Mouse (Mus musculus) lung, postnatal 0 days (tissue): ENCODE data around the gene Epha8. TPM values are rescaled to one million over a fixed set of nuclear protein-coding genes. Genes with fewer than 3 reads are reported as not detected.

ENCODE experiments used
- ATAC-seq: fragments of 200-750 bp; cut with Nextera tagmentation; 2 replicates; pipeline ENCODE4 v1.8.0; 2017; ENCODE audit warnings: moderate library complexity
- DNase-seq: peaks from one replicate; pipeline ENCODE4 v3.0.0-alpha.2; 2016; ENCODE audit warnings: low spot score
- H3K27ac ChIP-seq: fragments of 300-500 bp; sonication (generic); 2 replicates; pipeline ENCODE4 v1.5.1; 2014; ENCODE audit warnings: antibody characterized with exemption, mild to moderate bottlenecking, low read length, mixed read lengths
- H3K27me3 ChIP-seq: fragments of 300-500 bp; sonication (generic); replicated peaks from 2 replicates; pipeline ENCODE4 v1.6.1; 2014; ENCODE audit warnings: low read length, mixed read lengths; ENCODE audit not compliant: insufficient read depth
- H3K36me3 ChIP-seq: fragments of 300-500 bp; sonication (generic); 2 replicates; pipeline ENCODE4 v1.6.1; 2014; ENCODE audit warnings: low read length, mixed read lengths; ENCODE audit not compliant: insufficient read depth
- H3K4me1 ChIP-seq: fragments of 300-500 bp; sonication (generic); 2 replicates; pipeline ENCODE4 v1.6.1; 2014; ENCODE audit warnings: antibody characterized with exemption, low read depth, low read length, mixed read lengths; ENCODE audit not compliant: insufficient read depth
- H3K4me2 ChIP-seq: fragments of 300-500 bp; sonication (generic); replicated peaks from 2 replicates; pipeline ENCODE4 v1.6.1; 2014; ENCODE audit warnings: low read depth, mild to moderate bottlenecking, low read length, moderate library complexity, mixed read lengths
- H3K4me3 ChIP-seq: fragments of 300-500 bp; sonication (generic); 2 replicates; pipeline ENCODE4 v1.5.1; 2014; ENCODE audit warnings: low read depth, low read length
- H3K9ac ChIP-seq: fragments of 300-500 bp; sonication (generic); replicated peaks from 2 replicates; pipeline ENCODE4 v1.6.1; 2014; ENCODE audit warnings: low read depth, mild to moderate bottlenecking
- H3K9me3 ChIP-seq: fragments of 300-500 bp; sonication (generic); 2 replicates; pipeline ENCODE4 v1.6.1; 2016; ENCODE audit warnings: low read length, mixed read lengths
- CTCF ChIP-seq: IDR thresholded peaks from 2 replicates; pipeline ENCODE4 v1.5.1; 2016; ENCODE audit warnings: antibody characterized with exemption, mild to moderate bottlenecking
- EP300 ChIP-seq: IDR thresholded peaks from 2 replicates; pipeline ENCODE4 v1.6.1; 2016; ENCODE audit warnings: antibody characterized with exemption, mild to moderate bottlenecking, control low read depth
- WGBS: fragments of 180-500 bp; shearing (Covaris S2); extraction: QIAGEN DNeasy Blood & Tissue Kit; methylation state at CpG from one replicate; pipeline ENCODE4 v1.1.7; 2014; 5-methylcytosine and 5-hydroxymethylcytosine counted together
- polyA plus RNA-seq: library from polyadenylated mRNA; unstranded; fragments of >200 nt; fragmentation: Nextera tagmentation; extraction: Ambion mirVana; gene quantifications from 2 replicates; pipeline ENCODE4 v1.2.1, GENCODE M21; 2015

The Epha8 gene
- polyA plus RNA-seq, 1 experiment from 2014 or later = 0.04 TPM

- DNase-seq = no peak
- no peak for ATAC-seq
- no peaks in the 10 kb centered on the region for H3K4me1 ChIP-seq
Measured at GRCm38 (mm10) chr4:136894821-136895220, 61.8 kb downstream of the Epha8 start.

DNA sequence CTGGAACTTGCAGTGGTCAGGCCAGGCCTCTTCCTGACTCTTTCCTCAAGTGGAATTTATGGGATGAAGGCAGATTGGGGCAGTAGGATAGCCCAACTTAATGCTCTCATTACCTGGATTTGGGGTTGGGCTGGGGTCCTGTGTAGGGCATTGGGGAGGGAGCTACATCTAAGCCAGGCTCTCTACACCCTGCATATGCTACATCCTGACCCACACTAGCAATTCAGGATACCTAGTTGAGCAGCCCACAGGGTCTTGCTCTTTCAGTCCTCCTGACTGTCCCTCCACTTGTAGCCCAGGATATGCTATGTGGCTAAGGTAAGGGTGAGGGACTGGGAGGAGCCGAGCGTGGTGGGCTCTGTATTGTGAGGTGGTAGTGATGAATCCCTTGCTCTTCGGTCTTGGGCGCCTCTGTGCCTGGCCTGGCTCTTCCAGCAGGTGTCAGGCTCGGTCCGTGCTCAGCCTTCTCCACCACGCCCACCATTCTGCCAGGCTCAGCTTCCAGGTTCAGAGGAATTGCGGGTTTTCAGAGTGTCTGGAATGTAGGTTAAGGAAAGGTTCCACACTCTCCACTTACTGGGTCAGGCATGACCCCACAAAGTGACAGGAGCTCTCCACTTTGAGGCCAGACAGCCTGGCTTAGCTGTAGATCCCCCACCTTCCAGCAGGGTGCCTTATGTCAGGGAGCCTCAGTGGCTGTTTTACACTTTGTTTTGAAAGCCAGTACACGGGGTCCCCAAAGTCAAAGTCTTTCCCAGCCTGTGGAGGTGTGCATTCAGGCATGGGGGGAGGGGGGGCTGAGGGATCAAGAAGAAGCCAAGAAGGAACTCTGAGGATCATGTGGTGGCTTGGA, 62.7 kb downstream of the Epha8 start:
- Histone ChIP-seq H3K4me3 (no peak overlapping the region), H3K27ac (no peak overlapping the region), H3K27me3 (0 out of 2 replicates have a peak, but pooled peaks cover 5% of the 10 kb centered on the region), H3K4me1 (no peaks in the 10 kb centered on the region), H3K9ac (no peak overlapping the region), H3K36me3 (no peaks in the 10 kb centered on the region), H3K4me2 (no peak overlapping the region), H3K9me3 (no peaks in the 10 kb centered on the region)
- ATAC-seq (peak; percentile 48), DNase-seq (peak; percentile 52)
- 3% methylated on average over 9 of the region's 9 CpGs for WGBS
- TF ChIP-seq CTCF (peak; percentile 72), EP300 (no peak)

More at GRCm38 (mm10) chr4:136894821-136895220, 61.8 kb downstream of the Epha8 start:
- 75% methylated on average over 4 of the region's 4 CpGs for WGBS
- TF ChIP-seq EP300 = no peak
- no peak for TF ChIP-seq CTCF
- H3K9me3 ChIP-seq = no peaks in the 10 kb centered on the region
- H3K4me2 ChIP-seq = no peak overlapping the region
- no peak overlapping the region for H3K27ac ChIP-seq
- H3K36me3 ChIP-seq = no peaks in the 10 kb centered on the region
- 0 out of 2 replicates have a peak, but pooled peaks cover 5% of the 10 kb centered on the region for H3K27me3 ChIP-seq
- no peak overlapping the region for H3K9ac ChIP-seq
- no peak overlapping the region for H3K4me3 ChIP-seq

DNA sequence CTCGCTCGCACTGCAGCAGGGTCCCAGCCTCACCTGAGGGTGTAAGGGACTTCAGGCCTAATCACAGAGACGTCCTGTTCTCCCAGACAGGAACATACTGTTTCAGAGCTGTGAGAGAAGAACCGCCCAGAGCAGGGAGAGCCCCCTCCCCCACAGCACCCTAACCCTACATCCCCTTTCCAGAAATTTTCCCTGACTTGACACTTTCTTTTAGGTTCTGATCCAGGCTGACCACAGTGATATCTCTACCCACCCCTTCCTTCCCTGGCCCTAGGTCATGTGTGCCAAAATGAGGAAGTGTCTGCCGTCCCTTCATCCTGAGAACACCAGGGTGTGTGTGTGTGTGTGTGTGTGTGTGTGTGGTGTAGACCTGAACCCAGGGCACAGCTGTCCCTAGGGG, 63.8 kb downstream of the Epha8 start, which contains the start of gene C1qc:
TSS of gene C1qc (minus strand) at position 255 of the 400 bp plus-strand sequence.
- ATAC-seq (no peak; the same call in 1 of the 2 replicates), DNase-seq (no peak)
- no peak for TF ChIP-seq EP300
- no peak for TF ChIP-seq CTCF
- Histone ChIP-seq H3K27ac (no peak within 1 kb of the TSS), H3K36me3 (no peaks in the 10 kb centered on the region), H3K4me3 (no peak within 1 kb of the TSS), H3K9ac (no peak within 1 kb of the TSS), H3K27me3 (no peaks in the 10 kb centered on the region), H3K4me2 (no peak within 1 kb of the TSS), H3K4me1 (no peaks in the 10 kb centered on the region), H3K9me3 (no peaks in the 10 kb centered on the region)
- WGBS = 53% methylated on average over 4 of the region's 5 CpGs

- TF ChIP-seq EP300 (no peak), CTCF (no peak)
- H3K4me3 ChIP-seq = no peak overlapping the region
- 45% methylated on average over 7 of the region's 7 CpGs for WGBS
- ATAC-seq (no peak), DNase-seq (no peak)
- no peaks in the 10 kb centered on the region for H3K36me3 ChIP-seq
- H3K4me1 ChIP-seq = no peaks in the 10 kb centered on the region
- H3K9me3 ChIP-seq = no peaks in the 10 kb centered on the region
- no peak overlapping the region for H3K9ac ChIP-seq
- no peaks in the 10 kb centered on the region for H3K27me3 ChIP-seq
- no peak overlapping the region for H3K4me2 ChIP-seq
- no peak overlapping the region for H3K27ac ChIP-seq
Measured at GRCm38 (mm10) chr4:136892371-136892770, 64.2 kb downstream of the Epha8 start.

GRCm38 (mm10) chr4:136891115-136891514, 65.5 kb downstream of the Epha8 start:
- Histone ChIP-seq H3K9ac (no peak overlapping the region), H3K4me3 (no peak overlapping the region), H3K27ac (no peak overlapping the region), H3K4me1 (no peaks in the 10 kb centered on the region), H3K4me2 (no peak overlapping the region), H3K9me3 (no peaks in the 10 kb centered on the region), H3K27me3 (no peaks in the 10 kb centered on the region), H3K36me3 (no peaks in the 10 kb centered on the region)
- no peak for DNase-seq
- TF ChIP-seq CTCF = no peak
- no peak for TF ChIP-seq EP300
- WGBS = 81% methylated on average over 4 of the region's 4 CpGs
- no peak for ATAC-seq

GRCm38 (mm10) chr4:136889981-136890380, 66.6 kb downstream of the Epha8 start:
- H3K4me1 ChIP-seq = no peaks in the 10 kb centered on the region
- H3K4me2 ChIP-seq = no peak overlapping the region
- no peak overlapping the region for H3K4me3 ChIP-seq
- H3K9ac ChIP-seq = no peak overlapping the region
- TF ChIP-seq EP300 (no peak), CTCF (no peak)
- no peaks in the 10 kb centered on the region for H3K36me3 ChIP-seq
- 81% methylated on average over 15 of the region's 15 CpGs for WGBS
- ATAC-seq (no peak), DNase-seq (no peak)
- no peak overlapping the region for H3K27ac ChIP-seq
- no peaks in the 10 kb centered on the region for H3K27me3 ChIP-seq
- H3K9me3 ChIP-seq = no peaks in the 10 kb centered on the region
